Mouse (Mus musculus) cortical plate, adult 2 months (tissue): ENCODE measurements around the gene Rsrc1.

Experiments
- CTCF ChIP-seq: fragments of 200-500 bp; IDR thresholded peaks from 2 replicates; pipeline ENCODE4 v1.5.1; 2011; ENCODE audit warnings: mild to moderate bottlenecking, control low read depth, low read length; ENCODE audit not compliant: insufficient read depth; ENCODE audit errors: extremely low read depth
- POLR2A ChIP-seq: fragments of 200-500 bp; IDR thresholded peaks from 2 replicates; pipeline ENCODE4 v1.6.1; 2011; ENCODE audit warnings: mild to moderate bottlenecking, low read length, control low read depth; ENCODE audit not compliant: insufficient read depth; ENCODE audit errors: extremely low read depth

GRCm38 (mm10) chr3:67372781-67373180 lies 391.6 kb downstream of the Rsrc1 start:
- TF ChIP-seq CTCF = no peak
- TF ChIP-seq POLR2A = no peak
